Mouse (Mus musculus): ENCODE results near the gene Pygo2. TPM values are rescaled to one million over a fixed set of nuclear protein-coding genes. Genes with fewer than 3 reads are reported as not detected.

Pygo2 gene
- polyA plus RNA-seq, 1 experiment from 2014 or later, result 10.1 TPM

- H3K9ac ChIP-seq, result peak overlapping the region; percentile 51
- H3K27ac ChIP-seq (replicated peaks), result peak overlapping the region; percentile 56
- H3K4me2 ChIP-seq, result peak overlapping the region; percentile 68
- ATAC-seq (ENCODE audit: insufficient read depth), result peak; percentile 12; the same call in 1 of the 2 replicates
- WGBS (ENCODE audit: insufficient replicate concordance), result 14% methylated on average over 5 of the region's 5 CpGs
- H3K4me1 ChIP-seq (replicated peaks), result peaks cover 28% of the 10 kb centered on the region
- H3K36me3 ChIP-seq (replicated peaks), result peaks cover 27% of the 10 kb centered on the region
- H3K4me3 ChIP-seq (replicated peaks), result peak overlapping the region; percentile 57
- no peaks in the 10 kb centered on the region for H3K9me3 ChIP-seq (replicated peaks)
- H3K27me3 ChIP-seq, result no peaks in the 10 kb centered on the region
Measured at GRCm38 (mm10) chr3:89437269-89437668, 7.3 kb downstream of the Pygo2 start.

- Histone ChIP-seq H3K27ac (replicated peaks) (no peak overlapping the region), H3K4me3 (replicated peaks) (no peak overlapping the region), H3K36me3 (replicated peaks) (0 out of 2 replicates have a peak, but pooled peaks cover 6% of the 10 kb centered on the region), H3K9me3 (replicated peaks) (no peaks in the 10 kb centered on the region), H3K27me3 (no peaks in the 10 kb centered on the region), H3K9ac (no peak overlapping the region), H3K4me2 (no peak overlapping the region), H3K4me1 (replicated peaks) (peaks cover 26% of the 10 kb centered on the region)
- no peak for ATAC-seq (ENCODE audit: insufficient read depth)
- 84% methylated on average over 2 of the region's 2 CpGs for WGBS (ENCODE audit: insufficient replicate concordance)
Measured at GRCm38 (mm10) chr3:89440691-89441090, 10.7 kb downstream of the Pygo2 start.

GRCm38 (mm10) chr3:89448720-89449537 lies 18.9 kb downstream of the Pygo2 start:
- Histone ChIP-seq H3K9ac (peak overlapping the region; percentile 27; the same call in 1 of the 2 replicates), H3K9me3 (replicated peaks) (no peaks in the 10 kb centered on the region), H3K27ac (replicated peaks) (peak overlapping the region; percentile 58), H3K4me1 (replicated peaks) (peaks cover 30% of the 10 kb centered on the region), H3K4me3 (replicated peaks) (peak overlapping the region; percentile 22), H3K27me3 (no peaks in the 10 kb centered on the region), H3K4me2 (peak overlapping the region; percentile 54), H3K36me3 (replicated peaks) (0 out of 2 replicates have a peak, but pooled peaks cover 4% of the 10 kb centered on the region)
- WGBS (ENCODE audit: insufficient replicate concordance), result 35% methylated on average over 13 of the region's 13 CpGs
- peak; percentile 79 for ATAC-seq (ENCODE audit: insufficient read depth)

DNA sequence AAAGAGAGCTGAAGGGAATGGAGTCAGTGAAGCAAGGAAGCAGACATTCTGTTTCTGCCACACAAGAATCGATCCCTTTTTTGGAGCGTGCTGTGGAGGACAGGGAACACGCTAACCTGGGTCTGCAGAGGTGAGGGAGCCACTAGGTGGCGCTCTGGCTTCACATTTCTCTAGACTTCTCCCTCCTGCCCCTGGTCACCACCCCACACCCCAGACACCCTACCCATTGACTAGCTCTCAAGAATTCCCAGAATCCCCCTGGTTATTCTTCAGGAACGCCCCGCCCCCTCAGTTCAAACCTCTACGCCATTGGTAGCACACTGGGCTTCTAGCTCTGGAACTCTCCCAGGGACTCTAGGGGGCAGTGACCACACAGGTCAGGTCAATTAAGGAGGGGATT lies 19.5 kb downstream of the Pygo2 start:
- H3K9me3 ChIP-seq (replicated peaks), result no peaks in the 10 kb centered on the region
- peak overlapping the region; percentile 27; the same call in 1 of the 2 replicates for H3K9ac ChIP-seq
- peaks cover 30% of the 10 kb centered on the region for H3K4me1 ChIP-seq (replicated peaks)
- peak overlapping the region; percentile 54 for H3K4me2 ChIP-seq
- peak; percentile 73 for ATAC-seq (ENCODE audit: insufficient read depth)
- WGBS (ENCODE audit: insufficient replicate concordance), result 11% methylated on average over 7 of the region's 7 CpGs
- H3K36me3 ChIP-seq (replicated peaks), result 0 out of 2 replicates have a peak, but pooled peaks cover 4% of the 10 kb centered on the region
- H3K27ac ChIP-seq (replicated peaks), result peak overlapping the region; percentile 58
- H3K4me3 ChIP-seq (replicated peaks), result peak overlapping the region; percentile 22
- no peaks in the 10 kb centered on the region for H3K27me3 ChIP-seq

GRCm38 (mm10) chr3:89451916-89452315 lies 21.9 kb downstream of the Pygo2 start:
- H3K9me3 ChIP-seq (replicated peaks), result no peaks in the 10 kb centered on the region
- no peaks in the 10 kb centered on the region for H3K36me3 ChIP-seq (replicated peaks)
- H3K9ac ChIP-seq, result no peak overlapping the region
- no peak overlapping the region for H3K4me3 ChIP-seq (replicated peaks)
- no peak overlapping the region for H3K27ac ChIP-seq (replicated peaks)
- H3K27me3 ChIP-seq, result no peaks in the 10 kb centered on the region
- 69% methylated on average over 1 of the region's 1 CpGs for WGBS (ENCODE audit: insufficient replicate concordance)
- no peak for ATAC-seq (ENCODE audit: insufficient read depth)
- H3K4me2 ChIP-seq, result no peak overlapping the region
- peaks cover 34% of the 10 kb centered on the region for H3K4me1 ChIP-seq (replicated peaks)

- Histone ChIP-seq H3K27ac (replicated peaks) (no peak within 1 kb of the TSS), H3K4me2 (no peak within 1 kb of the TSS), H3K9me3 (replicated peaks) (no peaks in the 10 kb centered on the region), H3K4me3 (replicated peaks) (no peak within 1 kb of the TSS), H3K27me3 (no peaks in the 10 kb centered on the region), H3K9ac (no peak within 1 kb of the TSS), H3K4me1 (replicated peaks) (peaks cover 42% of the 10 kb centered on the region), H3K36me3 (replicated peaks) (no peaks in the 10 kb centered on the region)
- ATAC-seq (ENCODE audit: insufficient read depth), result no peak
- 67% methylated on average over 10 of the region's 10 CpGs for WGBS (ENCODE audit: insufficient replicate concordance)
Measured at GRCm38 (mm10) chr3:89454401-89455177, 24.6 kb downstream of the Pygo2 start, which contains the start of gene Pmvk. Gene Pmvk, plus strand, starts transcription at chr3:89454541.

GRCm38 (mm10) chr3:89455786-89456285 lies 25.8 kb downstream of the Pygo2 start:
- H3K4me1 ChIP-seq (replicated peaks), result peaks cover 44% of the 10 kb centered on the region
- no peak overlapping the region for H3K9ac ChIP-seq
- no peak overlapping the region for H3K4me3 ChIP-seq (replicated peaks)
- no peak for ATAC-seq (ENCODE audit: insufficient read depth)
- no peak overlapping the region for H3K27ac ChIP-seq (replicated peaks)
- H3K4me2 ChIP-seq, result no peak overlapping the region
- H3K36me3 ChIP-seq (replicated peaks), result no peaks in the 10 kb centered on the region
- 43% methylated on average over 1 of the region's 1 CpGs for WGBS (ENCODE audit: insufficient replicate concordance)
- H3K9me3 ChIP-seq (replicated peaks), result no peaks in the 10 kb centered on the region
- H3K27me3 ChIP-seq, result no peaks in the 10 kb centered on the region

- no peaks in the 10 kb centered on the region for H3K36me3 ChIP-seq (replicated peaks)
- H3K4me3 ChIP-seq (replicated peaks), result 0 out of 2 replicates have a peak overlapping the region, but pooled peaks have one; percentile 8
- no peaks in the 10 kb centered on the region for H3K27me3 ChIP-seq
- ATAC-seq (ENCODE audit: insufficient read depth), result peak; percentile 13; the same call in 1 of the 2 replicates
- H3K4me1 ChIP-seq (replicated peaks), result peaks cover 38% of the 10 kb centered on the region
- H3K9ac ChIP-seq, result 0 out of 2 replicates have a peak overlapping the region, but pooled peaks have one; percentile 18
- H3K9me3 ChIP-seq (replicated peaks), result no peaks in the 10 kb centered on the region
- H3K4me2 ChIP-seq, result peak overlapping the region; percentile 58
- 30% methylated on average over 10 of the region's 10 CpGs for WGBS (ENCODE audit: insufficient replicate concordance)
- H3K27ac ChIP-seq (replicated peaks), result 0 out of 2 replicates have a peak overlapping the region, but pooled peaks have one; percentile 24
Measured at GRCm38 (mm10) chr3:89456726-89457665, 27.0 kb downstream of the Pygo2 start.

DNA sequence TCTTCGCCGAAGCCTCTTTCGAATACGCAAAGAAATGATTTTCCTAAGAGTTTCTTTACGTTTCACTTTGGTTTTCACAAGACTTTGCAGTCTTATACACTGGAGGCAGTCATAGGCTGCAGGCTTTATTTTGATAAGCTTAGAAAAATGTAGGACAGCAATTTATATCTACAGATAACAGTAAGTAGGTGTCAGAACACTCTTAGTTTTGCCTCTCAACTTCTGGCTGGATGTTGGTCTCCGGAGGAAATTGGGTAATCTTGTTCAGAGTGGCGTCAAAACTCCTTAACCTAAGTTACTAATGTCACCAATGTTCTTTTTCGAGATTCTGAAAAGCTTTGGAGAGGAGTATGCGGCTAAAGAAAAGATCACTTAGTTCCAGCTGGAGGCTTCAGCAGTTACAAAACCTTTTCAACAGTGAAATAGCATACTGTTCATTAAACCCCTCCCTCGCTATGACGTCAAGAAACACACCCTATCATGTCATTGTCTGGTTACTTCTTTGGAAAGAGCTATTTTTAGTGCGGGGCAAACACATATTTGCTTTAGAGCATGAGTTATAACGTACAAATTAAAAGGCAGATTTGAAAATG lies 28.5 kb downstream of the Pygo2 start:
- no peaks in the 10 kb centered on the region for H3K36me3 ChIP-seq (replicated peaks)
- no peaks in the 10 kb centered on the region for H3K27me3 ChIP-seq
- peaks cover 38% of the 10 kb centered on the region for H3K4me1 ChIP-seq (replicated peaks)
- ATAC-seq (ENCODE audit: insufficient read depth), result peak; percentile 70
- no peaks in the 10 kb centered on the region for H3K9me3 ChIP-seq (replicated peaks)
- peak overlapping the region; percentile 85 for H3K27ac ChIP-seq (replicated peaks)
- H3K4me2 ChIP-seq, result peak overlapping the region; percentile 91
- 39% methylated on average over 13 of the region's 13 CpGs for WGBS (ENCODE audit: insufficient replicate concordance)
- H3K4me3 ChIP-seq (replicated peaks), result peak overlapping the region; percentile 74
- 0 out of 2 replicates have a peak overlapping the region, but pooled peaks have one; percentile 2 for H3K9ac ChIP-seq
